Mouse (Mus musculus): ENCODE measurements around the gene Myo3b. TPM values are rescaled to one million over a fixed set of nuclear protein-coding genes. Genes with fewer than 3 reads are reported as not detected.

Myo3b gene
- polyA plus RNA-seq, 1 experiment from 2014 or later: not detected

DNA sequence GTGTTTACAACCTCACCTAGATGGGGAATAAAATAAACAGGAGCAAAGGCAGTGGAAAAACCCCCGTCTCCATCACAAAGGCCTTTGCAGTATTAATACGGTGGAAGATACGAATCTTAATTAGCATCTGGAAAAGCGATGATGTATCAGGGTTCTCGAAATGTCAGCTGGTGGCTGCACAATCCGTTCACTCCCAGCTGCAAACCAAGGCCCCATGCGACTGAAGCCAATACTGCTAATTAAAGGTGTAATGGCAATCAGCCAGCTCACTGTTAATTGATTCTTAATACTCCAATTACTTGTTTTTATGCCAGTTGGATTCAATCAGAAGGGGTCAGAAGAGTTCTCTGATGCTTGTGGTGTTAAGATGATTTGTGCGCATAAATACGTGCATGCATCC is 14.9 kb downstream of the Myo3b start:
- Histone ChIP-seq H3K36me3 (ENCODE audit: control insufficient read depth, insufficient read depth, low read length) (no peaks in the 10 kb centered on the region), H3K9ac (ENCODE audit: low read length) (no peak overlapping the region), H3K4me1 (ENCODE audit: control insufficient read depth, insufficient read depth, low read length) (no peaks in the 10 kb centered on the region), H3K4me3 (ENCODE audit: low read depth, low read length) (no peak overlapping the region), H3K9me3 (ENCODE audit: control insufficient read depth, low read length) (no peaks in the 10 kb centered on the region), H3K27ac (ENCODE audit: low read depth, low read length) (no peak overlapping the region), H3K27me3 (ENCODE audit: control insufficient read depth, insufficient read depth, low read length) (no peaks in the 10 kb centered on the region), H3K4me2 (no peak overlapping the region)
- no peak for ATAC-seq (ENCODE audit: low FRiP score)
- peak; percentile 78 for DNase-seq (ENCODE audit: low spot score, missing footprints)
- WGBS: 89% methylated on average over 9 of the region's 9 CpGs

DNA sequence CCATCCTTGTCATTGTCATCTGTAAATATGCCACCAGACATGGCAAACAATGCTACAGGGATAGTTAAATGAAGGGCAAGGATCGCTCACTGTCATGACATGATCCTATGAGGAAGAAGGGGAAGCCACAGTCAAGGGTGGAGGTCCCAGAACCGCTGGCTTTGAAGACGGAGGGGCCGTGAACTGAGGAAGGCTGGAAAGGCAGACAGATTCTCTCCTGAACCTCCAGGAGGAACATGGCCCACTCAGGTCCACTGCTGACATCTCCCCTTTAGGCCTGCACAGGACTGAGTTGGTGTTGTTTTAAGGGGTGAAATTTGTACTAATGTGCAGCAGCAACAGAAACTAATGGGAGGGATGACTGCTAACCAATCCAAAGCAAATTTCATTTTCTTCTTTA is 19.3 kb downstream of the Myo3b start:
- Histone ChIP-seq H3K9me3 (ENCODE audit: control insufficient read depth, low read length) (no peaks in the 10 kb centered on the region), H3K9ac (ENCODE audit: low read length) (no peak overlapping the region), H3K4me3 (ENCODE audit: low read depth, low read length) (no peak overlapping the region), H3K4me2 (no peak overlapping the region), H3K27ac (ENCODE audit: low read depth, low read length) (no peak overlapping the region), H3K36me3 (ENCODE audit: control insufficient read depth, insufficient read depth, low read length) (no peaks in the 10 kb centered on the region), H3K4me1 (ENCODE audit: control insufficient read depth, insufficient read depth, low read length) (peaks cover 4% of the 10 kb centered on the region; the same call in 1 of the 2 replicates), H3K27me3 (ENCODE audit: control insufficient read depth, insufficient read depth, low read length) (no peaks in the 10 kb centered on the region)
- DNase-seq (ENCODE audit: low spot score, missing footprints) (peak; percentile 31), ATAC-seq (ENCODE audit: low FRiP score) (no peak)
- 88% methylated on average over 4 of the region's 4 CpGs for WGBS

DNA sequence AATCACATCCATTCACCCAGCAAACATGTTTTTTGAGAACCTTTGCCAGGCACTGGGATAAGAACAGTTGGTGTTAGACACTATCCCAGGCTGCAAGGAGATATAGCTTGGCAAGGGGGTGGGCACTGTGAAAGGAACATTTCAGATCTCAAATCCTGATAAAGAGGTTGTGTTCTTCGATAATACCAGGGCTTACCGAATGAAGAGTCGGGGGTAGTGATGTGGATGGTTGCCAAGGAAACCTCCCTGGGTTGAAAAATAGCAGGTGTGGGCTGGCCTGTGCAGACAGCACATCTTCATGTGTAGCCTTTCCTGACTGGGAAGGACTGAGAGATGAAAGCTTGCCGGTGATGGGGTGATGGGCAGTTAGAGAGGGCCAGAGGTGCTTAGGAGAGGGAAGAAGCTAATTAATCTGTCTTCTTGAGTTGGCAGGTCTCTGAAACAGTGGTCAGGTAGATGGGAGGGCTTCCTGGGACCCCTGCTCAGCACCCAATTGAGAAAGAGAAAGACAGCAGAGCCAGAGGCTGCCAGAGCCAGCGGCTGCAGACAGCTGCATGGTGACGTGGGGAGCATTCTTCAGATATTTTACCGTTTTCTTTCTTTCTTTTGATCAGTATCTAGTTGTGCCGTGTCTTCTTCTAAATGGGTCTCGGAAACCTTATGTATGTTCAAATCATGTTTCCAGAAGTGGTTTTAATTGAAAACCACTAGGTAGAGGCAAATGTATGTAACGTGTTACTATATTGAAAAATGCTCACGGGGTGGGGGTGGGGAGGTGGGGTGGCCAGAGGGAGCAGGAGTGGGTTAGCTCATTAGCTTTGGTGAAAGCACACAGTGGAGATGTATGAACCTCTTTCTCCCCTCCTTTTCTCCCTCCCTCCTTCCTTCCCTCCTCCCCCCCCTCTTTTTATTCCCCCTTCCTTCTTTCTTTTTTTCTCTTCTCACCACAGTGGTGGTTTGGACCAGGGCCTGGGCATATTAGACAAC is 21.7 kb downstream of the Myo3b start:
- peak; percentile 83 for DNase-seq (ENCODE audit: low spot score, missing footprints)
- Histone ChIP-seq H3K27me3 (ENCODE audit: control insufficient read depth, insufficient read depth, low read length) (no peaks in the 10 kb centered on the region), H3K4me2 (no peak overlapping the region), H3K9ac (ENCODE audit: low read length) (no peak overlapping the region), H3K36me3 (ENCODE audit: control insufficient read depth, insufficient read depth, low read length) (no peaks in the 10 kb centered on the region), H3K27ac (ENCODE audit: low read depth, low read length) (no peak overlapping the region), H3K4me1 (ENCODE audit: control insufficient read depth, insufficient read depth, low read length) (peaks cover 4% of the 10 kb centered on the region; the same call in 1 of the 2 replicates), H3K9me3 (ENCODE audit: control insufficient read depth, low read length) (no peaks in the 10 kb centered on the region), H3K4me3 (ENCODE audit: low read depth, low read length) (no peak overlapping the region)
- WGBS: 46% methylated on average over 11 of the region's 11 CpGs
- ATAC-seq (ENCODE audit: low FRiP score): peak; percentile 35; the same call in 1 of the 2 replicates

DNA sequence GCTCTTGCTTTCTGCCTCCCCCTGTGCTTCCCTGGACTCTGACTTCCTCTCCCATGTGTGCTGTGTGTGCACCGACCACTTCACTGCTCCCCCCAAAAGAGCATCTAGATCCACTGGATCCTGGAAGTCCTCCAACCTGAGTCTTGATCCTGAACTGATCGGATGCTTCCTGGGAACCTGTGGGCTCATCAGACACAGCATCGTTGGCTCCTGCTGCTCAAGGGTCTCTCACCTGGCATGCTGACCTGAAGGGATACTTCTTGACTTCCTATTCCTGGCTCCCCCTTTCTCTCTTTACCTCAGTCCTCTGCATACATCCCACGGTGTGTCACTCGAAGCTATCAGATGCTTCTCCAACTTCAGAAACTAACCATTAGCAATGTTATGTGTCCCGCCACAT is 26.2 kb downstream of the Myo3b start:
- no peak overlapping the region for H3K4me3 ChIP-seq (ENCODE audit: low read depth, low read length)
- ATAC-seq (ENCODE audit: low FRiP score): no peak
- no peak overlapping the region for H3K4me2 ChIP-seq
- peak; percentile 66 for DNase-seq (ENCODE audit: low spot score, missing footprints)
- no peaks in the 10 kb centered on the region for H3K36me3 ChIP-seq (ENCODE audit: control insufficient read depth, insufficient read depth, low read length)
- WGBS: 89% methylated on average over 6 of the region's 6 CpGs
- H3K4me1 ChIP-seq (ENCODE audit: control insufficient read depth, insufficient read depth, low read length): peaks cover 6% of the 10 kb centered on the region; the same call in 1 of the 2 replicates
- H3K27ac ChIP-seq (ENCODE audit: low read depth, low read length): no peak overlapping the region
- no peaks in the 10 kb centered on the region for H3K9me3 ChIP-seq (ENCODE audit: control insufficient read depth, low read length)
- H3K9ac ChIP-seq (ENCODE audit: low read length): no peak overlapping the region
- no peaks in the 10 kb centered on the region for H3K27me3 ChIP-seq (ENCODE audit: control insufficient read depth, insufficient read depth, low read length)

DNA sequence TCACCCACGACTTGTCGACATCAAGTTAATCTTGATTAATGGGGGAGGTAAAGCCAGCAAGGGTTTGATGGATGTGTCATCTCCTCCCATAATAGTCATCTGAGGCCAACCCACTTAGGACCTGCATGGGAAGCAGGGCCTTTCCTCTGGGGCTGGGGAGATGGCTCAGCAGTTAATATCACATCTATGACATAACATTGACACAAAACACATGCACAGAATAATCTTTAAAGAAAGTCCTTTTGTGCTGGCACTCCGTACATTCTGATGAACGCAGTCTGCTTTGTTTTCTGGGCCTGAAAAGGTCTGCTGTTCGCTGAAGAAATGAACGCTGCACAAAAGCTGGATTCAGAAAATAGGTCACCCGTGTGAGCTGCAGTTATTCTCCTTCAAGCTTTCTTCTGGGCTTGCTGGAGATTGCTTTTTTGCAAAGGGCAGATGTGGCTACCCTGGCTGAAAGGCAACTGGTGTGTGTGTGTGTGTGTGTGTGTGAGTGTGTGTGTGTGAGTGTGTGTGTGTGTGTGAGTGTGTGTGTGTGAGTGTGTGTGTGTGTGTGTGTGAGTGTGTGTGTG is 26.9 kb downstream of the Myo3b start:
- DNase-seq (ENCODE audit: low spot score, missing footprints) (peak; percentile 73), ATAC-seq (ENCODE audit: low FRiP score) (no peak)
- H3K36me3 ChIP-seq (ENCODE audit: control insufficient read depth, insufficient read depth, low read length): no peaks in the 10 kb centered on the region
- H3K4me1 ChIP-seq (ENCODE audit: control insufficient read depth, insufficient read depth, low read length): 0 out of 2 replicates have a peak, but pooled peaks cover 2% of the 10 kb centered on the region
- H3K4me2 ChIP-seq: no peak overlapping the region
- no peaks in the 10 kb centered on the region for H3K9me3 ChIP-seq (ENCODE audit: control insufficient read depth, low read length)
- no peak overlapping the region for H3K27ac ChIP-seq (ENCODE audit: low read depth, low read length)
- H3K27me3 ChIP-seq (ENCODE audit: control insufficient read depth, insufficient read depth, low read length): no peaks in the 10 kb centered on the region
- H3K9ac ChIP-seq (ENCODE audit: low read length): no peak overlapping the region
- WGBS: 58% methylated on average over 7 of the region's 7 CpGs
- no peak overlapping the region for H3K4me3 ChIP-seq (ENCODE audit: low read depth, low read length)

DNA sequence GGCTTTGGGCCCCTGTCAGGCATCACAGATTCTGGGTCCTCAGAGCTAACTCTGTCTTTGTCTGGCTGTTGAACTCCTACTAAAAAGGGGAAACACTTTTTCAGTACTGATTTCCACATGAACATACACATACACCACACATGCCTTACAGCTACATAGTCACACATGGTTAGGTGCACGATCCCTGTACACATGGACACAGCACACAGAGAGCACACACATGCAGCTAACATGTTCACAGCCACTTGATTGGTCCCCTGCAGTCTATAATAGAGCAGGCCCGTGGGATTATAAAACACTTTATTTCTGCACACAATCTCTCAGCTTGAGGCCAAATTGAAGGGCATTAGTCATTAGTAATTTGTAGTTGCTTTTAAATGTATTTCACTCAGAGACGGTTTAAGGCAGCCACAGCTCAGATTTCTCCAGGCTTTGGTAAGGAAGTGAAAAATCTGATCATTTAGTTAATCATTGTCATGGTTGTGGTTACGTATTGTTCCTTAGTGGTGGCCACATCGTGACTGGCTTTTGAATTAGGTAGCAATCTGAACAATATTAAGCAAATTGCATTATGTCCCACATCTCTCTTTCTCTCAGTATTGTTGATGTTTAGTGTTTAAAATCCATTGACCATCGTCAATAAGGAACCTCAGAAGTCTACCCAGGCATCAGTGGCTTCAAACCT is 27.6 kb downstream of the Myo3b start:
- Histone ChIP-seq H3K27ac (ENCODE audit: low read depth, low read length) (no peak overlapping the region), H3K36me3 (ENCODE audit: control insufficient read depth, insufficient read depth, low read length) (no peaks in the 10 kb centered on the region), H3K27me3 (ENCODE audit: control insufficient read depth, insufficient read depth, low read length) (no peaks in the 10 kb centered on the region), H3K4me2 (no peak overlapping the region), H3K4me3 (ENCODE audit: low read depth, low read length) (no peak overlapping the region), H3K4me1 (ENCODE audit: control insufficient read depth, insufficient read depth, low read length) (0 out of 2 replicates have a peak, but pooled peaks cover 2% of the 10 kb centered on the region), H3K9ac (ENCODE audit: low read length) (no peak overlapping the region), H3K9me3 (ENCODE audit: control insufficient read depth, low read length) (no peaks in the 10 kb centered on the region)
- 84% methylated on average over 6 of the region's 6 CpGs for WGBS
- DNase-seq (ENCODE audit: low spot score, missing footprints) (peak; percentile 56), ATAC-seq (ENCODE audit: low FRiP score) (no peak)

DNA sequence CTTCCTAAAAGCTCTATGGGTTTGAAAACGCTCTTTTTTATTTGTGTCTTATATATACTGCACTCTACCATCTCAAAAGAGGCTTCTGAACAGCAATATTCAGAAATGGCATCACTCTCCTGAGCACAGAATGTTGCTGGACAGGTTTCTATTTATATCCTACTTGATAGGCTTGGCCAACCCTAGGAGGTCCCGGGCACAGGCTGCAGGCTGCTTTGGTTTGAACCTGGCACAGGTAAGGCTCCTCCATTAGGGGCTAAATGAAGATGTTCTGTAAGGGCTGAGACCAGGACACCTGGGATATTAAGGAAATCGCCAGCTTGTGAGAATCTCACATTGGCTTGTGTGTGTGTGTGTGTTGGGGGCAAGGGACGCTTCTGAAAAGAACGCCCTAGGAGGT is 30.9 kb downstream of the Myo3b start:
- ATAC-seq (ENCODE audit: low FRiP score): no peak
- no peak overlapping the region for H3K27ac ChIP-seq (ENCODE audit: low read depth, low read length)
- H3K4me2 ChIP-seq: no peak overlapping the region
- no peaks in the 10 kb centered on the region for H3K9me3 ChIP-seq (ENCODE audit: control insufficient read depth, low read length)
- H3K36me3 ChIP-seq (ENCODE audit: control insufficient read depth, insufficient read depth, low read length): no peaks in the 10 kb centered on the region
- DNase-seq (ENCODE audit: low spot score, missing footprints): no peak
- no peaks in the 10 kb centered on the region for H3K27me3 ChIP-seq (ENCODE audit: control insufficient read depth, insufficient read depth, low read length)
- H3K4me1 ChIP-seq (ENCODE audit: control insufficient read depth, insufficient read depth, low read length): 0 out of 2 replicates have a peak, but pooled peaks cover 2% of the 10 kb centered on the region
- H3K4me3 ChIP-seq (ENCODE audit: low read depth, low read length): no peak overlapping the region
- WGBS: 83% methylated on average over 5 of the region's 5 CpGs
- no peak overlapping the region for H3K9ac ChIP-seq (ENCODE audit: low read length)

DNA sequence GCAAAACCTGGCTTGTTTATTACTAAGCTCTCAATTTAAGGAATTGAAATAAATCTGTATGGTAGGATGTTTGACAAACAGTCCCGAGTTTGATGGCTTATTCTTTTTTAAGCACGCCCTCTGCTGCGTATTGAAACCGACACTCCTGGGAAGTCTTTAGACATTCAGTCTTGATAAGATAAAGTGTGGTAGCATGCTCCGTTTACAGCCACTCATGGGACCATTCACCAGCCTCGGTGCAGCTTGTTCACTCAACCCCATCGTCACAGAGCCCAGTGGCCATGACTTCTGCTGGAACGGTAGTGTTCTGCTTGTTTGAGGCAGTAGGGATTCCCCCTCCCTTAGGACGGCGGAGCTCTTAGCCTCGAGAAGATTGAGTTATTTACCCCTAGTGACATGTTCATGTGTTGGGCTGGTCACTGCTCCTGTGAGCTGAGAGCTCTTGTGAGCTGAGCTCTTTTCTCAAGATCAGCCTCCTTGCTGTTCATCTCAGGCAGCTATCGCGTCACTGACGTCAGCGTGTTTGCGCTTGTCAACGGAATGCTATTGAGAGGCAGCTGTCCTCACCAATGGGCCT is 44.6 kb downstream of the Myo3b start:
- no peaks in the 10 kb centered on the region for H3K36me3 ChIP-seq (ENCODE audit: control insufficient read depth, insufficient read depth, low read length)
- no peak overlapping the region for H3K4me3 ChIP-seq (ENCODE audit: low read depth, low read length)
- no peaks in the 10 kb centered on the region for H3K9me3 ChIP-seq (ENCODE audit: control insufficient read depth, low read length)
- no peaks in the 10 kb centered on the region for H3K4me1 ChIP-seq (ENCODE audit: control insufficient read depth, insufficient read depth, low read length)
- WGBS: 73% methylated on average over 17 of the region's 17 CpGs
- no peak overlapping the region for H3K9ac ChIP-seq (ENCODE audit: low read length)
- DNase-seq (ENCODE audit: low spot score, missing footprints) (no peak), ATAC-seq (ENCODE audit: low FRiP score) (no peak)
- H3K27me3 ChIP-seq (ENCODE audit: control insufficient read depth, insufficient read depth, low read length): no peaks in the 10 kb centered on the region
- no peak overlapping the region for H3K4me2 ChIP-seq
- H3K27ac ChIP-seq (ENCODE audit: low read depth, low read length): no peak overlapping the region
